9 mouse cellular contexts compared by ENCODE assay signal in genomic region chr19:6464306-6465071, GRCm38 (mm10). TPM values are rescaled to one million over a fixed set of nuclear protein-coding genes. Genes with fewer than 3 reads are reported as not detected.
A peak's percentile ranks its signal among the peaks of the same experiment; 100 is the strongest.
DNase-seq lines count a peak whose midpoint lies in the region; ATAC-seq and TF ChIP-seq lines count a peak whose summit lies in the region.
"Had no signal": no experiment of that assay in that cellular context is flagged by ENCODE, and none has a peak within 500 bp of the region (broad histone marks: within the 10 kb centered on the region; RNA-seq: fewer than 3 reads in every experiment).

No protein-coding gene starts in this region.

- H3K36me3 ChIP-seq in heart, adult 2 months (ENCODE audit: control insufficient read depth, insufficient read depth, low read length) = no peaks in the 10 kb centered on the region
- H3K36me3 ChIP-seq in hindbrain, embryonic 12.5 days = no peaks in the 10 kb centered on the region
- H3K36me3 ChIP-seq in midbrain, embryonic 13.5 days = peaks cover 10% of the 10 kb centered on the region
- H3K36me3 ChIP-seq: heart, embryonic 15.5 days had no signal

- intact Hi-C loops in heart, adult 2 months (cut with DNase I) = no loop called here

- no peak overlapping the region for H3K27ac ChIP-seq in heart, adult 2 months
- H3K27ac ChIP-seq in hindbrain, embryonic 12.5 days = peak overlapping the region; percentile 79
- H3K27ac ChIP-seq in midbrain, embryonic 13.5 days = peak overlapping the region; percentile 83
- H3K27ac ChIP-seq: heart, embryonic 15.5 days had no signal

- TF ChIP-seq EP300 in heart, adult 2 months (IDR thresholded peaks at IDR 0.05; ENCODE audit: insufficient read depth, low read depth, low read length) = no peak

- no peak overlapping the region for H3K4me2 ChIP-seq in hindbrain, embryonic 12.5 days (replicated peaks)
- 0 out of 2 replicates have a peak overlapping the region, but pooled peaks have one; percentile 1 for H3K4me2 ChIP-seq in midbrain, embryonic 13.5 days (replicated peaks)
- H3K4me2 ChIP-seq: heart, embryonic 15.5 days had no signal

- H3K79me2 ChIP-seq in heart, adult 2 months (replicated peaks; ENCODE audit: control insufficient read depth, insufficient read depth, low read length) = no peaks in the 10 kb centered on the region

- no peak overlapping the region for H3K4me3 ChIP-seq in heart, adult 2 months
- H3K4me3 ChIP-seq in hindbrain, embryonic 12.5 days = no peak overlapping the region
- no peak overlapping the region for H3K4me3 ChIP-seq in midbrain, embryonic 13.5 days (replicated peaks)
- H3K4me3 ChIP-seq: heart, embryonic 15.5 days had no signal

- H3K9me3 ChIP-seq in hindbrain, embryonic 12.5 days (replicated peaks) = peaks cover 3% of the 10 kb centered on the region; the same call in 1 of the 2 replicates
- no peaks in the 10 kb centered on the region for H3K9me3 ChIP-seq in midbrain, embryonic 13.5 days
- H3K9me3 ChIP-seq: heart, embryonic 15.5 days had no signal

- peak; percentile 45 for ATAC-seq in hindbrain, embryonic 12.5 days (ENCODE audit: low FRiP score)
- ATAC-seq in midbrain, embryonic 13.5 days = peak; percentile 64

- H3K4me1 ChIP-seq in heart, adult 2 months (ENCODE audit: control insufficient read depth, insufficient read depth, low read length) = peaks cover 1% of the 10 kb centered on the region; the same call in 1 of the 2 replicates
- H3K4me1 ChIP-seq in hindbrain, embryonic 12.5 days = peaks cover 37% of the 10 kb centered on the region
- peaks cover 51% of the 10 kb centered on the region for H3K4me1 ChIP-seq in midbrain, embryonic 13.5 days (replicated peaks)

- H3K9ac ChIP-seq in heart, adult 2 months (ENCODE audit: low read depth, low read length) = no peak overlapping the region
- H3K9ac ChIP-seq in hindbrain, embryonic 12.5 days = peak overlapping the region; percentile 45; the same call in 1 of the 2 replicates
- peak overlapping the region; percentile 48; the same call in 1 of the 2 replicates for H3K9ac ChIP-seq in midbrain, embryonic 13.5 days (replicated peaks)
- H3K9ac ChIP-seq: heart, embryonic 15.5 days had no signal

- peak; percentile 94 for DNase-seq in heart, adult 11 months
- no peak for DNase-seq in heart, adult 2 months
- peak; percentile 82 for DNase-seq in adipocyte (ENCODE audit: low spot score)
- DNase-seq in adrenal gland, adult (ENCODE audit: inconsistent age in 2 of 2, low spot score in 1 of 2) = no peak
- no peak for DNase-seq in thymus, postnatal 0 days (ENCODE audit: low spot score)
- DNase-seq in kidney, postnatal 10 days = no peak

- H3K27me3 ChIP-seq in heart, adult 2 months (ENCODE audit: control insufficient read depth, insufficient read depth, low read length) = 0 out of 2 replicates have a peak, but pooled peaks cover 1% of the 10 kb centered on the region
- H3K27me3 ChIP-seq in hindbrain, embryonic 12.5 days = no peaks in the 10 kb centered on the region
- H3K27me3 ChIP-seq in midbrain, embryonic 13.5 days = no peaks in the 10 kb centered on the region

- no peak for TF ChIP-seq POLR2A in heart, adult 2 months (IDR thresholded peaks at IDR 0.05; ENCODE audit: insufficient read depth, low read depth, low read length)

- WGBS in heart, adult 2 months = 56% methylated on average over 10 of the region's 10 CpGs
- 42% methylated on average over 10 of the region's 10 CpGs for WGBS in hindbrain, embryonic 12.5 days
- 34% methylated on average over 10 of the region's 10 CpGs for WGBS in midbrain, embryonic 13.5 days

- no peak for TF ChIP-seq CTCF in heart, adult 2 months (IDR thresholded peaks at IDR 0.05)

RNA-seq across cellular contexts. Expression of gene Nrxn2, which starts 46.0 kb away (rescaled TPM):
- total RNA-seq in heart, adult 2 months (2021) = 1 to 10 TPM; 4.5 to 5.2 TPM
- polyA plus RNA-seq in heart, adult 2 months (2012; rRNA removed) = 3.4 TPM in 2 replicates
- 21.3 and 23.0 TPM in 2 replicates for polyA plus RNA-seq in hindbrain, embryonic 12.5 days (2016; fragmentation: Nextera tagmentation; extraction: Ambion mirVana)
- 20.7 and 24.3 TPM in 2 replicates for polyA plus RNA-seq in midbrain, embryonic 13.5 days (2015; fragmentation: Nextera tagmentation; extraction: Ambion mirVana)
- 0.10 and 0.24 TPM in 2 replicates for polyA plus RNA-seq in thymus, postnatal 0 days (2015; fragmentation: Nextera tagmentation; extraction: Ambion mirVana)

Comparison
In these comparisons a context has a peak if more than half of its experiments do, and no peak if none do; other contexts are left out.
1. DNase-seq: peak in heart, adult 11 months (single experiment) and adipocyte (single experiment); none in heart, adult 2 months (0 of 2), adrenal gland, adult (0 of 2), thymus, postnatal 0 days (single experiment) and kidney, postnatal 10 days (single experiment).